Mouse (Mus musculus): ENCODE data around the gene Csf3. TPM values are rescaled to one million over a fixed set of nuclear protein-coding genes. Genes with fewer than 3 reads are reported as not detected.
"Not testable (repeated sequence)": the region's sequence is repeated elsewhere in the genome, so short reads cannot be mapped to it uniquely, and the experiment has no call there.

The Csf3 gene
- total RNA-seq, 2 experiments from 2014 or later: not detected

DNA sequence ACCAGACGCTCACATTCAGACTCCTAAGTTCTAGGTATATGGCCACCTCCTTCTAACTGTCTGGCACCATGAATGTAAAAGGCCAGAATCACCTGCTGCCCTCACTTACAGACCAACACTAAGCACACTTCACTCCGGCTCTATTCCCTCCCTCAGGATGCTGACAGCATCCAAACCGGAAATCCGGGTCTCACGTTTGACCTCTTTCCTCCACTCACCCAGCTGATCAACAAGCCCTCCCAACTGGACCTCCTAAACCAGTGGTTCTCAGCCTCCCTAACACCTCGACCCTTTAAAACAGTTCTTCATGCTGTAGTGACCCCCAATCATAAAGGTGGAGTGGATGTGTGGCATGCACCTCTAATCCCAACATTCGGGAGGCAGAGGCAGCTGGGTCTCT, 22.0 kb downstream of the Csf3 start:
- intact Hi-C loops (cut with DNase I): no loop called here
- DNase-seq: no peak

- DNase-seq: no peak
- intact Hi-C loops (cut with DNase I): loop anchor here (2.0 kb wide), 1 partner anchor 15 kb away; the partner anchor contains the start of gene Thra
Measured at GRCm38 (mm10) chr11:98725926-98726506, 25.0 kb downstream of the Csf3 start.

- intact Hi-C loops (cut with DNase I): no loop called here
- DNase-seq: peak; percentile 77 to 83
Measured at GRCm38 (mm10) chr11:98729119-98729588, 28.1 kb downstream of the Csf3 start, which contains the start of gene Med24. Med24 (minus strand) TSS chr11:98729435.

DNA sequence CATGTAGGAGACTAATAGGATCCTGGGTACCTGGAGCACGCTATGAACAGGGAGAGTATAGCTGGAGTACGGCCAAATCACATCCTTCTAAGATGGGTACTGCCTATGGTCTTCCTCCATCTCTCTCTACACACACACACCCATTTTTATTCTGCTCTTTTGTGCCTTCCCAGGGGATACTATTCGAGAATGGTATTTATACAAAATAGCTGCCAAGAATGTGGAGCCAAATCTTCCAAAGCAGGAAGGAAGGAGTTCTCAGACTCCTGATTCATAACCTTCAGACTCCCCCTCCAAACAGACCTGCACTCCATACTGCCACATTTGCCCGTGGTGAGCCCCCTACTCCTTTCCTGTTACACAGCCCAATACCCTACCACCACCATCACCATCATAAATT, 29.7 kb downstream of the Csf3 start:
- no peak for DNase-seq
- intact Hi-C loops (cut with DNase I): no loop called here

DNA sequence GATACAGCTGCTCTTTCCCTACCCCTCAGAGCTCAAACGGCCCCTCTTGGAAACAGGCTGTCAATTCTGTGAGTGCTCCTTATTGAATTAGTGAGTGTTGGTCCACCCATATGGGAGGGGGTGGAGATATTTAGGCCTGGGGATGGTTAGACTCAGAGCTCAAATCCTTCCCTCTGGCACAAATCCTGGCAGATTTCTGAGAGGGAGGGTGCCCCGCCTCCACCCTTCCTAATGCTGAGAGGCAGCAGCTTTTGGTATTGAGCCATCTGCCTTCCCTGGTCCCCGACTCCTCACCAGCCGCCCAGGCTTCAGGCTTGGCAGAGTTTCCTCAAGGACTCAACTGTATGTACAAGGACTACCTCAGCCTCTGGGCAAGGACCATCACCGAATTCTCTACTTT, 30.1 kb downstream of the Csf3 start:
- intact Hi-C loops (cut with DNase I): no loop called here
- no peak for DNase-seq

- no peak for DNase-seq
- intact Hi-C loops (cut with DNase I): no loop called here
Measured at GRCm38 (mm10) chr11:98734020-98734419, 33.0 kb downstream of the Csf3 start.

GRCm38 (mm10) chr11:98735111-98735510, 34.0 kb downstream of the Csf3 start:
- intact Hi-C loops (cut with DNase I): no loop called here
- DNase-seq: no peak

DNA sequence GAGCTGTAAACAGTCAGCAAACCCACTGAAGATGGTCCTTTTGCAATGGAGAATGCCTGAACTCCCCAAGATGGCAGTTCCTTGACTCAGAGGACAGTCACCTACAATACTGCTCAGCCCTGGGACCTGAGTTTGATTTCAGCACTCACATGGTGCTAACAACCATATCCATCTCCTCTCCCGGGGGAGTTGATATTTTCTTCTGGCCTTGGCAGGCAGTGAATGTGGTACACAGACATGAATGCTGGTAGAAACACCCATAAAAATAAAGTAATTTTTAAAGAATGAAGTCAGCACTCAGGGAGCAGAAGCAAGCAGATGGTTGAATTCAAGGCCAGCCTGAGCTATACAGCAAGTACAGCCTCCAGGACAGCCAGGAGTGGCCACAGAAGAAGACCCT, 35.1 kb downstream of the Csf3 start:
- intact Hi-C loops (cut with DNase I): no loop called here
- no peak for DNase-seq

GRCm38 (mm10) chr11:98737220-98737619, 36.2 kb downstream of the Csf3 start:
- intact Hi-C loops (cut with DNase I); DNase-seq: not testable (repeated sequence)

- DNase-seq: no peak
- intact Hi-C loops (cut with DNase I): no loop called here
Measured at GRCm38 (mm10) chr11:98738428-98738911, 37.4 kb downstream of the Csf3 start.

GRCm38 (mm10) chr11:98738925-98739324, 37.9 kb downstream of the Csf3 start:
- DNase-seq: no peak
- intact Hi-C loops (cut with DNase I): no loop called here

- DNase-seq: no peak
- intact Hi-C loops (cut with DNase I): loop anchor here (2.0 kb wide), 1 partner anchor 13 kb away; no protein-coding TSS in a partner anchor
Measured at GRCm38 (mm10) chr11:98740026-98740392, 38.9 kb downstream of the Csf3 start.

DNA sequence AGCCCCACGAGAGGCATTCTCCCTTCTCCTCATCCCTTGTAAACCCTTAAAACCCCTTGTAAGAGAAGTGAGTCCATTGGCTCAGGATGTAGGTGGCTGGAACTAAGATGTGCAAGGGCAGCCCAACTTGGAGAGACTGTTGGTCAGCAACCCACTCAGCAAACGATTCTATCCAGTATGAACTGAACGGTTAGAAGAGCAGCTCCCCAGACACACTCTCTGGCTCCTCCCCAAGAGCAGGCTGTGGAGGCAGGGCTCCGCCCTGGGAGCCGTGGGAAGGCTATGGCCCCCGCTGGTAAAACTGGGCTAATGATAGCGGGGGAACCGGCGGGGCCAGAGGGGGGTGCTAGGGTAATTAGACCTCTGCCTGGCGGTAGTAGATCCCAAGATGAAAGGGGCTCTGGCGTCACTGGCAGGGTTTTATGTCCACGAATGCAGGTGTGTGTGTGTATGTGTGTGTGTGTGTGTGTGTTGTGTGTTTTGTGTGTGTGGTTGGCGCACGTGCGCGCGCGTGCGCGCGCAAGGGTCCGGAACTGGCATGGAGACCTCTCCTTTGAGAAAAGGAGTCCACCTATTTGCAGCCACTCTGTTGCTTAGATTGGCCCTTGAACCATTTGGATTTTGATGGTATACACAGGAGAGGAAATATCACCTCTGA, 39.5 kb downstream of the Csf3 start, which contains the start of gene Thra:
TSS of gene Thra (plus strand) at position 246 of the 658 bp plus-strand sequence.
- intact Hi-C loops (cut with DNase I): loop anchor here (1.0 to 2.0 kb wide), 2 partner anchors 14 kb away; no protein-coding TSS in a partner anchor

GRCm38 (mm10) chr11:98741051-98741620, 40.1 kb downstream of the Csf3 start:
- no peak for DNase-seq
- intact Hi-C loops (cut with DNase I): loop anchor here (1.0 to 2.0 kb wide), 2 partner anchors 13 to 14 kb away; no protein-coding TSS in a partner anchor

More for the DNA sequence above, 39.5 kb downstream of the Csf3 start, which contains the start of gene Thra:
- peak; percentile 81 to 86 for DNase-seq

- peak; percentile 90 to 92 for DNase-seq
- intact Hi-C loops (cut with DNase I): loop anchor here (1.0 to 2.0 kb wide), 4 partner anchors 12 to 45 kb away; no protein-coding TSS in a partner anchor
Measured at GRCm38 (mm10) chr11:98741622-98742396, 40.7 kb downstream of the Csf3 start.

DNA sequence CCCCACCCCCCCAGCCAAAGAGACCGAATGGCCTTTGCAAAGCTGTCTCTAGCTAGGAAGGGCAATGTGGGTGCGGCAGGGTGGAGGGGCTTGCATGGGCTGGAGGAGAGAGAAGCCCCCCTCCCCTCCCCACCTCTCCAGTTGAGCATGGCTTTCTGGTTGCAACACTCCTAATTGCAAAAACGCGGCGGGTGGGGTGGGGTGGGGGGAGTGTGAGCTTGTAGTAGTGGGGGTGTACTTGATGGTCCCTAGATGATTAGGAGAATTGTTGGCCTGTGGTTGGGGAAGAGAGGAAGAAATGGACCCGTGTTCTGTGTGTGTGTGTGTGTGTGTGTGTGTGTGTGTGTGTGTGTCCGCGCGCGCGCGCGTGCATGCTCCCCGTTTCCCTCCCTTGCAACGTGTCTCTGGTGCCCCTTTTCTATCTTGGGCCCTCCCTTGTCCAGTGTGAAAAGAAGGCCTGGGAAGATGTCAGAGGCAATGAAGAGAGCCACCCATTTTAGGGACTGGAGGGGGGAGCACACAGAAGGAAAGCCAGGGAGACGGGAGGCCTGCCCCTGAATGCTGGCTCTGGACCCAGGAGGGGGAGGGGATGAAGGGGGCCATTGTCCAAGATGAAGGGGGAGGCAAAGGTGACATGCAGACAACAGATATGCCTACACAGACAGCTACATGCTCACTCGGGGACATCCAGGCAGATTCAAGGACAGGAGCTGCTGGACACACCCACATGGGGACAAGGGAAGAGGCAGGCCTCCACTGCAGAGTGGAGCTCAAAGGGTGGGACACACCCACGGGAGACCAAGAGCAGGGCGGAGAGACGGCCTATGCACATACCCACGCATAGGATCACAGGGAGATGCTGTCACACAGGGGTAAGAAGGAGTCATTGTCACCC, 41.6 kb downstream of the Csf3 start:
- intact Hi-C loops (cut with DNase I): loop anchor here (2.0 kb wide), 2 partner anchors 28 to 44 kb away; no protein-coding TSS in a partner anchor
- DNase-seq: peak; percentile 54 to 64

DNA sequence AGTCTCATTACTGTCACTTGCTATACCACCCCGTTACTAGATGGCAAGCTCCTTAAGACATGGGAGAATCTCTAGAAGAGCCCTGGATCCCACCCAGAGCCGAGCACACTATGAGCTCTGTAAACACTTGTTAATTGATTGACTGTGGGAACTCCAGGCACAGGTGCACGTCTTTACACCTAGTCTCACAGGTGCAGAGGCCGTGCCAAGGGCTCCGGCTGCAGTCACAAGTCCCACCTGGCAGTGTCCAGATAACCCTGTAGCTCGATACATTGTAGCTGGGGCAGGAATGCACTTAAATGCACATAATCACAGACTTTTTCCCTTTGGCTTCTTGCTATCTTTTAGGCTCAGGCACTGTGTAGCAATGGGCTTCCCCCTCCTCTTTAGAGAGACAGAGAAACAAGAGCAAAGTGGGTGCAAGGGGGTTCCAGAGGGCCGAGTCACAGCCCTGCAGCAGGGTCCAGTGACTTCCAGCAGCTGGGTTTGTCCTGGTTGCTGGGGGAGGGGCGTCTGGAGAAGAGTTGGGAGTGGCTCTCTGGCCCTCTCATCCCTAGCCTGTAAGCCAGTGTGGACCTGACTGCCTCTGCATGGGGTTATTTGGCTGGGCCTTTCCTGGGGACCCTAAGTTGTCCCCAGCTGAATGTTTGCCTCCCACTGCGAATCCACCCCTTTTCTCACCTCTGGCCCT, 42.7 kb downstream of the Csf3 start:
- peak; percentile 75 to 80 for DNase-seq
- intact Hi-C loops (cut with DNase I): loop anchor here (2.0 kb wide), 2 partner anchors 27 to 43 kb away; no protein-coding TSS in a partner anchor

DNA sequence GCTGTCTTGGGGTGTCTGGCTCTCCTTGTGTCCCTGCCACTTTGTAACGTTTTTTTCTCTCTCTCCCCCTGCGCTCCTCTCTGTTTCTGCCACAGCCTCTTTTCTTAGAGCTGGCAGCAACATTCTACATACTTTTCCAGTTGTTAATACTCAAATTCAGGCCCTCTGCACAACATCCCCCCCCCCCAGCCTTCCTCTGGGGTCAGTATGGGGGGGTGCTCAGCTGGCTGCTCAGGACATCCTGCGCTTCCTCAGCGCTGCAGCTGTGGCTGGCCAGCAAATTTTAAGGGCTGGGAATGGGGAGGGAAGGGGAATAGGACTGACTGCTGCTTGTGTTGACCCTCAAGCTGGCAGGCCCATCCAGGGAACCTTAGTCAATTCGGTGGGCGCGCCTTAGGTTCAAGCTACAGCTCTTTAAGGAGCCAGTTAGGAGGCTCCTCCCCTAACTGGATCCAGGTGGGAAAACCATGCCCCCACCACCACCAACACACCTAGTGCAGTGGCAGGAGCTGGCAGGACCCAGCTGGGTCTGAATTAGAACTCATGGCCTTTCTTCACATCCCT, 43.5 kb downstream of the Csf3 start:
- intact Hi-C loops (cut with DNase I): no loop called here
- peak in 1 of 2 experiments; percentile 57 for DNase-seq

All from heart, postnatal 14 days (tissue).